Mouse (Mus musculus) gastrocnemius, postnatal 36 days (tissue): ENCODE data around the gene Rab21. TPM values are rescaled to one million over a fixed set of nuclear protein-coding genes. Genes with fewer than 3 reads are reported as not detected.

Experiments used
- DNase-seq, 2 experiments: peaks; one replicate each; pipeline ENCODE4 v3.0.0; 2022
- intact Hi-C: fragments of 180-260 bp; cut with DNase I; formaldehyde crosslinking; loops from one replicate; pipeline ENCODE4 v1.15.1; 2025
- total RNA-seq, 2 experiments: library from RNA; stranded (reverse); gene quantifications; 2 replicates each; pipeline ENCODE4 v1.2.3; 2021

The Rab21 gene
- total RNA-seq, 2 experiments from 2014 or later: 42.9 to 45.1 TPM

- no peak for DNase-seq
- intact Hi-C loops: no loop called here
These were observed 77.5 kb downstream of the Rab21 start for GRCm38 (mm10) chr10:115237931-115238330.

Other genes starting within 250 kb of the Rab21 start
- not detected for gene Tph2, start 130.6 kb downstream of the Rab21 start, total RNA-seq
- gene Tbc1d15, start 64.1 kb downstream of the Rab21 start, total RNA-seq: 10 to 100 TPM; 34.4 to 46.7 TPM
- gene Tmem19, start 46.9 kb upstream of the Rab21 start, total RNA-seq: 10 to 100 TPM in 1 of 2 experiments, 1 to 10 TPM in 1; 9.0 to 16.0 TPM
- 1 to 10 TPM; 4.4 to 6.6 TPM for gene Thap2, start 68.8 kb upstream of the Rab21 start, total RNA-seq
- gene Zfc3h1, start 69.4 kb upstream of the Rab21 start, total RNA-seq: 10 to 100 TPM in 1 of 2 experiments, 1 to 10 TPM in 1; 7.6 to 12.3 TPM